In the genomic region with DNA sequence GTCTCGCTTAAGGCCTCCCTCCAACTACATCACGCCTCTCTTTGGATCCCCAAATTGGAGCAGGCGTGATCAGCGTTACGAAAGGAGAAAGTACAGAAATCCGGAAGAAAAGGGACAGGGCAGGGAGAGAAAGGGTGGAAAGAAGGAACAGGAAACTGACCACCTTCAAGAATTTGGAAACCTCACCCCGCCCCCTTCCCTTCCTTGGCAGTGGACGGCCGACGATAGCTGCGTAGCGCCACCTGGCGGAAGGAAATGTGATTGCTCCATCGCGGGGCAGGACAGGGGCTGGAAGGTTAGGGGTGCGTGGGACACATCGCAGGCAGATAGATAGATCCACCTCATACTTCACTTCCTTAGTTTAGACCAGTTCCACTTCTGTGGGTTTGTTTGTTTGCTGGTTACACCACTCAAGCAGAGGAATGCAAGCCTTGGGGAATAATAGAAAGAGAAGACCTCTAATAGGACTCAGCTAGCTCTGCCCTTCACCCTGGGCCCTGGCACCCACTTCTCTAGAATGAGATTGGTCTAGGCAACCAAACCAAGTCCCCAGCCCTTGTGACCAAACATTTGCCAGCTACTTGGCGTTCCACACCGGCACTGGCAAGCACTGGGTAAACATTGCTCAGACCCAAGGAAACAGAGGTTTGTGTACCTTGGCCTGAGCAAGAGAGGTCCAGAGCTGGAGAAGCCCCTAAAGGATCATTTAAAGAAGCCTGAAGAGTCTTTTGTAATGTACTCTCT, we compare ENCODE assay signal across 8 mouse cellular contexts. TPM values are rescaled to one million over a fixed set of nuclear protein-coding genes. Genes with fewer than 3 reads are reported as not detected.
DNase-seq lines count a peak whose midpoint lies in the region; ATAC-seq and TF ChIP-seq lines count a peak whose summit lies in the region.

No protein-coding gene starts in this region.

- H3K4me2 ChIP-seq in midbrain, embryonic 16.5 days (ENCODE audit: low read length): peak overlapping the region; percentile 54
- peak overlapping the region; percentile 60 for H3K4me2 ChIP-seq in stomach, embryonic 14.5 days (replicated peaks; ENCODE audit: low read depth, low read length)

- peaks cover 5% of the 10 kb centered on the region for H3K27me3 ChIP-seq in liver, adult 2 months (ENCODE audit: control insufficient read depth, insufficient read depth, low read length)
- H3K27me3 ChIP-seq in midbrain, embryonic 16.5 days (ENCODE audit: control insufficient read depth, insufficient read depth, low read depth, low read length): peaks cover 30% of the 10 kb centered on the region
- peaks cover 4% of the 10 kb centered on the region; the same call in 1 of the 2 replicates for H3K27me3 ChIP-seq in stomach, embryonic 14.5 days (ENCODE audit: control insufficient read depth, insufficient read depth, low read length)

- intact Hi-C loops in gastrocnemius, postnatal 14 days (cut with DNase I; ENCODE audit: low total_unique reads): loop anchor here (5.0 kb wide), 1 partner anchor 122 kb away; the partner anchor contains the start of gene Rab26

- H3K36me3 ChIP-seq in liver, adult 2 months (ENCODE audit: control insufficient read depth, insufficient read depth, low read length): no peaks in the 10 kb centered on the region
- no peaks in the 10 kb centered on the region for H3K36me3 ChIP-seq in midbrain, embryonic 16.5 days (ENCODE audit: control insufficient read depth, insufficient read depth, low read length)
- no peaks in the 10 kb centered on the region for H3K36me3 ChIP-seq in stomach, embryonic 14.5 days (ENCODE audit: control insufficient read depth, insufficient read depth, low read length)

- WGBS in liver, adult 2 months: 8% methylated on average over 19 of the region's 19 CpGs
- WGBS in midbrain, embryonic 16.5 days: 4% methylated on average over 18 of the region's 19 CpGs
- 2% methylated on average over 19 of the region's 19 CpGs for WGBS in stomach, embryonic 14.5 days

- DNase-seq in retina, adult 2 months (ENCODE audit: low read depth, low spot score): peak; percentile 47
- DNase-seq in retina, embryonic 14.5 days (ENCODE audit: low spot score): no peak
- peak; percentile 78 for DNase-seq in gastrocnemius, postnatal 14 days
- DNase-seq in induced T-regulatory cell, adult 2 months (ENCODE audit: low read depth): peak; percentile 88
- DNase-seq in liver, adult 2 months (ENCODE audit: extremely low read depth, low read depth, low spot score): peak; percentile 87

- H3K4me3 ChIP-seq in liver, adult 2 months (ENCODE audit: insufficient read depth, low read depth, low read length): no peak overlapping the region
- 0 out of 2 replicates have a peak overlapping the region, but pooled peaks have one; percentile 18 for H3K4me3 ChIP-seq in midbrain, embryonic 16.5 days (ENCODE audit: low read depth, low read length)
- peak overlapping the region; percentile 28 for H3K4me3 ChIP-seq in stomach, embryonic 14.5 days (ENCODE audit: low read depth, low read length)

- H3K27ac ChIP-seq in liver, adult 2 months (replicated peaks; ENCODE audit: insufficient read depth, low read depth, low read length): no peak overlapping the region; the same call in 1 of the 2 replicates
- H3K27ac ChIP-seq in midbrain, embryonic 16.5 days (ENCODE audit: low read length): no peak overlapping the region
- H3K27ac ChIP-seq in stomach, embryonic 14.5 days (ENCODE audit: low read length): no peak overlapping the region

- peak; percentile 78 for ATAC-seq in common myeloid progenitor, adult 5-6 weeks (replicated peaks; ENCODE audit: low read depth, poor library complexity, severe bottlenecking)
- ATAC-seq in midbrain, embryonic 16.5 days: no peak
- peak; percentile 30; the same call in 1 of the 2 replicates for ATAC-seq in stomach, embryonic 14.5 days (ENCODE audit: insufficient number of reproducible peaks, insufficient read depth, low FRiP score, low read depth)

- peaks cover 7% of the 10 kb centered on the region; the same call in 1 of the 2 replicates for H3K79me2 ChIP-seq in liver, adult 2 months (ENCODE audit: control insufficient read depth, insufficient read depth, low read length)

- H3K9ac ChIP-seq in liver, adult 2 months (ENCODE audit: low read depth, low read length): peak overlapping the region; percentile 29; the same call in 1 of the 2 replicates
- peak overlapping the region; percentile 22; the same call in 1 of the 2 replicates for H3K9ac ChIP-seq in midbrain, embryonic 16.5 days (ENCODE audit: low read depth, low read length)
- H3K9ac ChIP-seq in stomach, embryonic 14.5 days (replicated peaks; ENCODE audit: low read depth, low read length): 0 out of 2 replicates have a peak overlapping the region, but pooled peaks have one; percentile 18

- peak; percentile 96 for TF ChIP-seq CTCF in liver, adult 2 months (IDR thresholded peaks at IDR 0.05; ENCODE audit: low read depth, low read length)

- no peak for TF ChIP-seq POLR2A in liver, adult 2 months (IDR thresholded peaks at IDR 0.05; ENCODE audit: extremely low read depth, insufficient read depth, low read length)

- no peaks in the 10 kb centered on the region for H3K9me3 ChIP-seq in midbrain, embryonic 16.5 days (replicated peaks; ENCODE audit: control insufficient read depth, low read length, poor library complexity, severe bottlenecking)
- no peaks in the 10 kb centered on the region for H3K9me3 ChIP-seq in stomach, embryonic 14.5 days (ENCODE audit: control insufficient read depth, low read depth, low read length)

- H3K4me1 ChIP-seq in liver, adult 2 months (ENCODE audit: control insufficient read depth, insufficient read depth, low read length): peaks cover 14% of the 10 kb centered on the region
- H3K4me1 ChIP-seq in midbrain, embryonic 16.5 days (ENCODE audit: control insufficient read depth, insufficient read depth, low read length): peaks cover 12% of the 10 kb centered on the region
- peaks cover 16% of the 10 kb centered on the region; the same call in 1 of the 2 replicates for H3K4me1 ChIP-seq in stomach, embryonic 14.5 days (ENCODE audit: control insufficient read depth, insufficient read depth, low read length)

RNA-seq across cellular contexts. Expression of gene Slc9a3r2, which starts 4.0 kb away (rescaled TPM):
- 1.3 and 1.4 TPM in 2 replicates for total RNA-seq in common myeloid progenitor, adult 5-6 weeks (2017)
- total RNA-seq in gastrocnemius, postnatal 14 days (2021): 10 to 100 TPM; 36.2 to 46.3 TPM
- 8.8 and 13.6 TPM in 2 replicates for total RNA-seq in liver, adult 2 months (2014; rRNA removed)
- 24.9 and 31.5 TPM in 2 replicates for polyA plus RNA-seq in liver, adult 2 months (2012; rRNA removed)
- polyA plus RNA-seq in midbrain, embryonic 16.5 days (2015; fragmentation: Nextera tagmentation; extraction: Ambion mirVana): 43.3 and 43.7 TPM in 2 replicates
- polyA plus RNA-seq in stomach, embryonic 14.5 days (2014; fragmentation: Nextera tagmentation; extraction: Ambion mirVana): 44.9 and 47.7 TPM in 2 replicates

RNA-seq across cellular contexts. Expression of gene Npw, which starts 4.1 kb away (rescaled TPM):
- 0.27 and 1.4 TPM in 2 replicates for total RNA-seq in common myeloid progenitor, adult 5-6 weeks (2017)
- not detected for total RNA-seq in gastrocnemius, postnatal 14 days (2021)
- not detected in 2 replicates for total RNA-seq in liver, adult 2 months (2014; rRNA removed)
- polyA plus RNA-seq in liver, adult 2 months (2012; rRNA removed): not detected in 2 replicates
- 0.36 and 0.90 TPM in 2 replicates for polyA plus RNA-seq in midbrain, embryonic 16.5 days (2015; fragmentation: Nextera tagmentation; extraction: Ambion mirVana)
- polyA plus RNA-seq in stomach, embryonic 14.5 days (2014; fragmentation: Nextera tagmentation; extraction: Ambion mirVana): 0.42 and 0.90 TPM in 2 replicates

RNA-seq across cellular contexts. Expression of gene Zfp598, which starts 15.3 kb away (rescaled TPM):
- total RNA-seq in common myeloid progenitor, adult 5-6 weeks (2017): 20.0 and 25.4 TPM in 2 replicates
- 10 to 100 TPM; 13.9 to 16.3 TPM for total RNA-seq in gastrocnemius, postnatal 14 days (2021)
- 11.1 and 16.0 TPM in 2 replicates for total RNA-seq in liver, adult 2 months (2014; rRNA removed)
- polyA plus RNA-seq in liver, adult 2 months (2012; rRNA removed): 67.8 and 106 TPM in 2 replicates
- 19.7 and 20.3 TPM in 2 replicates for polyA plus RNA-seq in midbrain, embryonic 16.5 days (2015; fragmentation: Nextera tagmentation; extraction: Ambion mirVana)
- 24.8 and 26.5 TPM in 2 replicates for polyA plus RNA-seq in stomach, embryonic 14.5 days (2014; fragmentation: Nextera tagmentation; extraction: Ambion mirVana)

RNA-seq across cellular contexts. Expression of gene Nthl1, which starts 21.7 kb away (rescaled TPM):
- total RNA-seq in common myeloid progenitor, adult 5-6 weeks (2017): 18.0 and 25.1 TPM in 2 replicates
- total RNA-seq in gastrocnemius, postnatal 14 days (2021): 1 to 10 TPM; 2.2 to 3.6 TPM
- total RNA-seq in liver, adult 2 months (2014; rRNA removed): 8.1 and 9.7 TPM in 2 replicates
- 11.3 and 11.5 TPM in 2 replicates for polyA plus RNA-seq in liver, adult 2 months (2012; rRNA removed)
- 9.8 and 10.0 TPM in 2 replicates for polyA plus RNA-seq in midbrain, embryonic 16.5 days (2015; fragmentation: Nextera tagmentation; extraction: Ambion mirVana)
- 18.1 and 19.6 TPM in 2 replicates for polyA plus RNA-seq in stomach, embryonic 14.5 days (2014; fragmentation: Nextera tagmentation; extraction: Ambion mirVana)

RNA-seq across cellular contexts. Expression of gene Tsc2, which starts 21.7 kb away (rescaled TPM):
- 39.0 and 52.2 TPM in 2 replicates for total RNA-seq in common myeloid progenitor, adult 5-6 weeks (2017)
- 10 to 100 TPM; 50.6 to 53.0 TPM for total RNA-seq in gastrocnemius, postnatal 14 days (2021)
- total RNA-seq in liver, adult 2 months (2014; rRNA removed): 19.5 and 27.9 TPM in 2 replicates
- 63.4 and 79.3 TPM in 2 replicates for polyA plus RNA-seq in liver, adult 2 months (2012; rRNA removed)
- polyA plus RNA-seq in midbrain, embryonic 16.5 days (2015; fragmentation: Nextera tagmentation; extraction: Ambion mirVana): 72.4 and 85.0 TPM in 2 replicates
- polyA plus RNA-seq in stomach, embryonic 14.5 days (2014; fragmentation: Nextera tagmentation; extraction: Ambion mirVana): 57.1 and 57.7 TPM in 2 replicates
